Mouse (Mus musculus) hindbrain, embryonic 15.5 days (tissue): Measurements from ENCODE around the gene Neu3. TPM values are rescaled to one million over a fixed set of nuclear protein-coding genes. Genes with fewer than 3 reads are reported as not detected.
A peak's percentile ranks its signal among the peaks of the same experiment; 100 is the strongest.

ENCODE experiments used
- ATAC-seq: fragments of 200-750 bp; cut with Nextera tagmentation; 2 replicates; pipeline ENCODE4 v1.8.0; 2017; ENCODE audit warnings: low read depth, moderate number of reproducible peaks, moderate TSS enrichment; ENCODE audit not compliant: low FRiP score
- H3K27ac ChIP-seq: fragments of 300-500 bp; sonication (generic); replicated peaks from 2 replicates; pipeline ENCODE4 v1.5.1; 2015; ENCODE audit warnings: mild to moderate bottlenecking, inconsistent platforms
- H3K27me3 ChIP-seq: fragments of 300-500 bp; sonication (generic); 2 replicates; pipeline ENCODE4 v1.6.1; 2015; ENCODE audit warnings: control low read depth, inconsistent platforms
- H3K36me3 ChIP-seq: fragments of 300-500 bp; sonication (generic); 2 replicates; pipeline ENCODE4 v1.6.1; 2015; ENCODE audit warnings: control low read depth, inconsistent platforms
- H3K4me1 ChIP-seq: fragments of 300-500 bp; sonication (generic); replicated peaks from 2 replicates; pipeline ENCODE4 v1.6.1; 2015; ENCODE audit warnings: control low read depth, inconsistent platforms
- H3K4me2 ChIP-seq: fragments of 300-500 bp; sonication (generic); 2 replicates; pipeline ENCODE4 v1.6.1; 2015; ENCODE audit warnings: moderate library complexity, mild to moderate bottlenecking, inconsistent platforms
- H3K4me3 ChIP-seq: fragments of 300-500 bp; sonication (generic); 2 replicates; pipeline ENCODE4 v1.5.1; 2015; ENCODE audit warnings: mild to moderate bottlenecking, inconsistent platforms
- H3K9ac ChIP-seq: fragments of 300-500 bp; sonication (generic); 2 replicates; pipeline ENCODE4 v1.6.1; 2015; ENCODE audit warnings: inconsistent platforms
- H3K9me3 ChIP-seq: fragments of 300-500 bp; sonication (generic); 2 replicates; pipeline ENCODE4 v1.6.1; 2016; ENCODE audit warnings: control low read depth, inconsistent platforms
- WGBS: fragments of 180-500 bp; shearing (Covaris S2); methylation state at CpG from one replicate; pipeline ENCODE4 v1.1.7; 2015; 5-methylcytosine and 5-hydroxymethylcytosine counted together
- polyA plus RNA-seq: library from polyadenylated mRNA; unstranded; fragments of >200 nt; fragmentation: Nextera tagmentation; extraction: Ambion mirVana; gene quantifications from 2 replicates; pipeline ENCODE4 v1.2.1, GENCODE M21; 2015

Gene Neu3
- polyA plus RNA-seq, 1 experiment from 2014 or later: 1.6 TPM

GRCm38 (mm10) chr7:99854311-99854710 lies 26.1 kb upstream of the Neu3 start:
- Histone ChIP-seq H3K9me3 (no peaks in the 10 kb centered on the region), H3K27ac (no peak overlapping the region), H3K27me3 (no peaks in the 10 kb centered on the region), H3K4me3 (no peak overlapping the region), H3K4me2 (no peak overlapping the region), H3K9ac (no peak overlapping the region), H3K4me1 (peaks cover 19% of the 10 kb centered on the region), H3K36me3 (0 out of 2 replicates have a peak, but pooled peaks cover 3% of the 10 kb centered on the region)
- 91% methylated on average over 4 of the region's 4 CpGs for WGBS
- ATAC-seq: no peak

GRCm38 (mm10) chr7:99853350-99853749 lies 25.1 kb upstream of the Neu3 start:
- Histone ChIP-seq H3K4me1 (peaks cover 16% of the 10 kb centered on the region), H3K27me3 (no peaks in the 10 kb centered on the region), H3K9me3 (no peaks in the 10 kb centered on the region), H3K9ac (no peak overlapping the region), H3K4me2 (no peak overlapping the region), H3K36me3 (peaks cover 9% of the 10 kb centered on the region), H3K4me3 (no peak overlapping the region), H3K27ac (no peak overlapping the region)
- WGBS: 84% methylated on average over 7 of the region's 7 CpGs
- no peak for ATAC-seq

- H3K27ac ChIP-seq: no peak overlapping the region
- H3K9ac ChIP-seq: no peak overlapping the region
- H3K36me3 ChIP-seq: peaks cover 21% of the 10 kb centered on the region
- no peak for ATAC-seq
- H3K4me1 ChIP-seq: peaks cover 4% of the 10 kb centered on the region; the same call in 1 of the 2 replicates
- no peaks in the 10 kb centered on the region for H3K9me3 ChIP-seq
- no peak overlapping the region for H3K4me2 ChIP-seq
- 80% methylated on average over 6 of the region's 6 CpGs for WGBS
- no peak overlapping the region for H3K4me3 ChIP-seq
- no peaks in the 10 kb centered on the region for H3K27me3 ChIP-seq
Measured at GRCm38 (mm10) chr7:99851618-99852017, 23.4 kb upstream of the Neu3 start.

GRCm38 (mm10) chr7:99851121-99851520 lies 22.9 kb upstream of the Neu3 start:
- Histone ChIP-seq H3K9me3 (no peaks in the 10 kb centered on the region), H3K27ac (peak overlapping the region; percentile 16), H3K27me3 (no peaks in the 10 kb centered on the region), H3K4me3 (no peak overlapping the region), H3K4me1 (peaks cover 4% of the 10 kb centered on the region; the same call in 1 of the 2 replicates), H3K36me3 (peaks cover 25% of the 10 kb centered on the region), H3K9ac (no peak overlapping the region), H3K4me2 (no peak overlapping the region)
- no peak for ATAC-seq
- WGBS: 69% methylated on average over 1 of the region's 1 CpGs

- Histone ChIP-seq H3K4me2 (no peak overlapping the region), H3K9me3 (no peaks in the 10 kb centered on the region), H3K27ac (peak overlapping the region; percentile 16; the same call in 1 of the 2 replicates), H3K27me3 (no peaks in the 10 kb centered on the region), H3K4me1 (peaks cover 4% of the 10 kb centered on the region; the same call in 1 of the 2 replicates), H3K9ac (no peak overlapping the region), H3K4me3 (no peak overlapping the region), H3K36me3 (peaks cover 31% of the 10 kb centered on the region)
- 79% methylated on average over 5 of the region's 5 CpGs for WGBS
- ATAC-seq: no peak
Measured at GRCm38 (mm10) chr7:99850534-99850933, 22.3 kb upstream of the Neu3 start.

GRCm38 (mm10) chr7:99845533-99846236 lies 17.5 kb upstream of the Neu3 start:
- peaks cover 69% of the 10 kb centered on the region for H3K36me3 ChIP-seq
- H3K4me3 ChIP-seq: no peak overlapping the region
- 96% methylated on average over 8 of the region's 8 CpGs for WGBS
- no peak overlapping the region for H3K4me2 ChIP-seq
- H3K4me1 ChIP-seq: peaks cover 3% of the 10 kb centered on the region; the same call in 1 of the 2 replicates
- no peaks in the 10 kb centered on the region for H3K9me3 ChIP-seq
- no peaks in the 10 kb centered on the region for H3K27me3 ChIP-seq
- H3K27ac ChIP-seq: no peak overlapping the region
- no peak for ATAC-seq
- H3K9ac ChIP-seq: no peak overlapping the region

- H3K4me2 ChIP-seq: no peak overlapping the region
- no peaks in the 10 kb centered on the region for H3K9me3 ChIP-seq
- H3K27me3 ChIP-seq: no peaks in the 10 kb centered on the region
- no peak for ATAC-seq
- H3K36me3 ChIP-seq: peaks cover 59% of the 10 kb centered on the region
- no peak overlapping the region for H3K27ac ChIP-seq
- H3K9ac ChIP-seq: no peak overlapping the region
- no peak overlapping the region for H3K4me3 ChIP-seq
- WGBS: 93% methylated on average over 3 of the region's 3 CpGs
- no peaks in the 10 kb centered on the region for H3K4me1 ChIP-seq
Measured at GRCm38 (mm10) chr7:99838241-99838640, 10.0 kb upstream of the Neu3 start.

GRCm38 (mm10) chr7:99837358-99838071 lies 9.3 kb upstream of the Neu3 start:
- H3K27ac ChIP-seq: peak overlapping the region; percentile 15; the same call in 1 of the 2 replicates
- H3K4me2 ChIP-seq: no peak overlapping the region
- no peak overlapping the region for H3K9ac ChIP-seq
- WGBS: 90% methylated on average over 6 of the region's 6 CpGs
- no peak overlapping the region for H3K4me3 ChIP-seq
- no peaks in the 10 kb centered on the region for H3K27me3 ChIP-seq
- ATAC-seq: no peak
- no peaks in the 10 kb centered on the region for H3K4me1 ChIP-seq
- no peaks in the 10 kb centered on the region for H3K9me3 ChIP-seq
- H3K36me3 ChIP-seq: peaks cover 53% of the 10 kb centered on the region

GRCm38 (mm10) chr7:99836781-99837180 lies 8.6 kb upstream of the Neu3 start:
- no peak for ATAC-seq
- H3K36me3 ChIP-seq: peaks cover 45% of the 10 kb centered on the region
- WGBS: 74% methylated on average over 4 of the region's 4 CpGs

GRCm38 (mm10) chr7:99834314-99834853 lies 6.2 kb upstream of the Neu3 start:
- no peak for ATAC-seq
- H3K27me3 ChIP-seq: no peaks in the 10 kb centered on the region
- no peak overlapping the region for H3K4me3 ChIP-seq
- H3K9ac ChIP-seq: no peak overlapping the region
- 88% methylated on average over 5 of the region's 5 CpGs for WGBS
- no peak overlapping the region for H3K27ac ChIP-seq
- no peaks in the 10 kb centered on the region for H3K4me1 ChIP-seq
- H3K9me3 ChIP-seq: no peaks in the 10 kb centered on the region
- H3K36me3 ChIP-seq: peaks cover 31% of the 10 kb centered on the region
- H3K4me2 ChIP-seq: no peak overlapping the region

More at GRCm38 (mm10) chr7:99836781-99837180, 8.6 kb upstream of the Neu3 start:
- Histone ChIP-seq H3K4me3 (no peak overlapping the region), H3K9ac (no peak overlapping the region), H3K9me3 (no peaks in the 10 kb centered on the region), H3K27me3 (no peaks in the 10 kb centered on the region), H3K4me1 (no peaks in the 10 kb centered on the region), H3K4me2 (no peak overlapping the region), H3K27ac (no peak overlapping the region)

GRCm38 (mm10) chr7:99833846-99834222 lies 5.6 kb upstream of the Neu3 start:
- 95% methylated on average over 2 of the region's 2 CpGs for WGBS
- Histone ChIP-seq H3K9ac (no peak overlapping the region), H3K9me3 (no peaks in the 10 kb centered on the region), H3K27me3 (no peaks in the 10 kb centered on the region), H3K27ac (no peak overlapping the region), H3K4me1 (no peaks in the 10 kb centered on the region), H3K4me2 (no peak overlapping the region), H3K36me3 (peaks cover 27% of the 10 kb centered on the region), H3K4me3 (no peak overlapping the region)
- no peak for ATAC-seq

GRCm38 (mm10) chr7:99833115-99833845 lies 5.1 kb upstream of the Neu3 start:
- 91% methylated on average over 5 of the region's 5 CpGs for WGBS

More at GRCm38 (mm10) chr7:99833115-99833845, 5.1 kb upstream of the Neu3 start:
- no peak overlapping the region for H3K4me2 ChIP-seq
- H3K36me3 ChIP-seq: peaks cover 22% of the 10 kb centered on the region
- no peak overlapping the region for H3K4me3 ChIP-seq
- no peak for ATAC-seq
- no peaks in the 10 kb centered on the region for H3K27me3 ChIP-seq
- H3K9ac ChIP-seq: no peak overlapping the region
- H3K27ac ChIP-seq: no peak overlapping the region
- H3K4me1 ChIP-seq: no peaks in the 10 kb centered on the region
- no peaks in the 10 kb centered on the region for H3K9me3 ChIP-seq
